Mouse (Mus musculus) limb, embryonic 11.5 days (tissue): ENCODE results near the gene Ccpg1os. TPM values are rescaled to one million over a fixed set of nuclear protein-coding genes. Genes with fewer than 3 reads are reported as not detected.

Experiments used
- ATAC-seq: fragments of 200-750 bp; cut with Nextera tagmentation; 2 replicates; pipeline ENCODE4 v1.8.0; 2017; ENCODE audit warnings: low read depth; ENCODE audit not compliant: insufficient number of reproducible peaks, low FRiP score, low TSS enrichment
- DNase-seq: peaks from one replicate; pipeline ENCODE4 v3.0.0-alpha.2; 2015; ENCODE audit warnings: low spot score
- H3K27ac ChIP-seq: fragments of 300-500 bp; sonication (generic); replicated peaks from 2 replicates; pipeline ENCODE4 v1.5.1; 2014; ENCODE audit warnings: low read depth, mild to moderate bottlenecking, low read length
- H3K27me3 ChIP-seq: fragments of 300-500 bp; sonication (generic); 2 replicates; pipeline ENCODE4 v1.6.1; 2014; ENCODE audit warnings: mild to moderate bottlenecking, low read length, mixed read lengths; ENCODE audit not compliant: control insufficient read depth, insufficient read depth
- H3K36me3 ChIP-seq: fragments of 300-500 bp; sonication (generic); 2 replicates; pipeline ENCODE4 v1.6.1; 2014; ENCODE audit warnings: mild to moderate bottlenecking, low read length, moderate library complexity, mixed read lengths; ENCODE audit not compliant: control insufficient read depth, insufficient read depth
- H3K4me1 ChIP-seq: fragments of 300-500 bp; sonication (generic); 2 replicates; pipeline ENCODE4 v1.6.1; 2014; ENCODE audit warnings: low read length, mixed read lengths; ENCODE audit not compliant: control insufficient read depth, insufficient read depth
- H3K4me2 ChIP-seq: fragments of 300-500 bp; sonication (generic); 2 replicates; pipeline ENCODE4 v1.6.1; 2014; ENCODE audit warnings: low read depth, mild to moderate bottlenecking, moderate library complexity; ENCODE audit not compliant: severe bottlenecking
- H3K4me3 ChIP-seq: fragments of 300-500 bp; sonication (generic); 2 replicates; pipeline ENCODE4 v1.5.1; 2014; ENCODE audit warnings: low read depth, low read length
- H3K9ac ChIP-seq: fragments of 300-500 bp; sonication (generic); 2 replicates; pipeline ENCODE4 v1.6.1; 2014; ENCODE audit warnings: mild to moderate bottlenecking, low read length
- H3K9me3 ChIP-seq: fragments of 300-500 bp; sonication (generic); 2 replicates; pipeline ENCODE4 v1.6.1; 2016; ENCODE audit warnings: low read length; ENCODE audit not compliant: control insufficient read depth
- WGBS: fragments of 180-500 bp; shearing (Covaris S2); extraction: QIAGEN DNeasy Blood & Tissue Kit; methylation state at CpG from one replicate; pipeline ENCODE4 v1.1.7; 2014; 5-methylcytosine and 5-hydroxymethylcytosine counted together
- polyA plus RNA-seq: library from polyadenylated mRNA; unstranded; fragments of >200 nt; fragmentation: Nextera tagmentation; extraction: Ambion mirVana; gene quantifications from 2 replicates; pipeline ENCODE4 v1.2.1, GENCODE M21; 2014

The Ccpg1os gene
- 12.3 and 14.5 TPM in 2 replicates for polyA plus RNA-seq

DNA sequence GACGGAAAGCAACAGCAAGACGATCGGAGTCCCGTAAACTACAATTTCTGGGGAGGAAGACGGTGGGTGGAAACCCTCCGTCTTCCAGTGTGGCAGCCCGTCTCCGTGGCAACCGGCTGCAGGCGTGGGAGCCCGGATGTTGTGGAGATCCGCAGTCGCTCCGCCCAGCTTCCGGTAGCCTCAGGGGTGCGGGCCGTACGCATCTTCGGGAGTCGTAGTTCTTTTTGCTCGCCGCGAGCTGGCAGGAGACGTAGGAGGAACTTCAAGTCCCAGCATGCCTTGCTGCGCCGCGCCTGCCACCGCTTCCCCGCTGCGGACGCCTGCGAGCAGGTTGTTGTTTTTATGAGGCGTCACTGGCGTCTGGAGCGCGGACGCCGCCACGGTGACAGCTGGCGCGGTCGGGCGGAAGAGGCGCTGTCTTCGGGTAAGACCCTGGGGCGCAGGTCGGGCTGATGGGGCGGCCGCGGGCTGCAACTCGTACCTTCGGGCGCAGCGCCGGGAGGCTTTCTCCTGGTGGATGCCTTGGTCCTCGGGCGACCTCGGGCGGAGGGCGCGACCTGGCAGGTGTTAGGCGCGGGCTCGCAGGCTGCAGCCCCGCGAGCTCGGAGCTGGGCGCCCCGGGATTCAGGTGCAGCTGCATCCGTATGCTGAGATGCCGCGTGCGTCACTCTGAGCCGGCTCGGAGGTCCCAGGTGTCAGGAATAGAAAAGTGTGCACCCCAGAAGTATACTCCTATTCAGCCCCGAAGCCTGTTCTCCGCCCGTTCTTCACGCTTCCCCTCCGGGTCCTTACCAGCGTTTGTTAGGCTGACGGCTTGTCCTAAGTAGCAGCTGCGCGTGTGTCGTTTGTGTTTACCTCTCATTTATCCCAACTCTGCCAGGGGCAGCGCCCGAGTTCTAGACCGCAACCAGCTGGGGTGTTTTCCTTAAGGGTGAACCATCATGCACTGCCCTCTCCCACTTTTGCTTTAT, at the start of gene Ccpg1os, which contains the start of gene Ccpg1:
Gene Ccpg1os, minus strand, starts transcription at position 133 of the 971 bp plus-strand sequence.
Gene Ccpg1, plus strand, starts transcription at position 180 of the 971 bp plus-strand sequence.
- under 1% methylated on average over 88 of the region's 88 CpGs for WGBS
- Histone ChIP-seq H3K4me1 (0 out of 2 replicates have a peak, but pooled peaks cover 4% of the 10 kb centered on the region), H3K9me3 (no peaks in the 10 kb centered on the region), H3K4me2 (peak within 1 kb of the TSS; percentile 92), H3K4me3 (peak within 1 kb of the TSS; percentile 87), H3K27ac (no peak within 1 kb of the TSS), H3K27me3 (no peaks in the 10 kb centered on the region), H3K36me3 (no peaks in the 10 kb centered on the region), H3K9ac (peak within 1 kb of the TSS; percentile 64)
- peak; percentile 100 for ATAC-seq
- peak; percentile 96 for DNase-seq

DNA sequence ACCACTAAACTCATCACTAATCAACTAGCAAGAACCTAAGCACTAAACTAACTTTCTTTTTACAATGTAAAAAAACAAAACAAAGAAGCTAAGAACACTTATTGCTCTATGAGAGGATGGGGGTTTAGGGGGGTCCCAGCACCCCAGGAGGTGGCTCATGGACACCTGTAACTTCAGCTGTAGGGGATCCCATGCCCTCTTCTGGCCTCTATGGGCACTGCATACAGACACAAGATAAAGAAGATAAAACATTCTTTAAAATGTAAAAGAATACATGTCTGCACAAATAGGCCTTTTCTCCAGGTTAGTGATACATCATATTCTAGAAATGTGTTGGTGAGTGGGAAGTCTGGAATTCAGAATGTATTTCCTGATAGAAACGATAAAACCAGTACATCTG, 48.2 kb upstream of the Ccpg1os start:
- ATAC-seq: no peak
- Histone ChIP-seq H3K4me2 (no peak overlapping the region), H3K4me3 (no peak overlapping the region), H3K4me1 (no peaks in the 10 kb centered on the region), H3K27ac (no peak overlapping the region), H3K9ac (no peak overlapping the region), H3K36me3 (no peaks in the 10 kb centered on the region; the same call in 1 of the 2 replicates), H3K27me3 (no peaks in the 10 kb centered on the region), H3K9me3 (no peaks in the 10 kb centered on the region)
- 91% methylated on average over 1 of the region's 1 CpGs for WGBS
- DNase-seq: no peak

DNA sequence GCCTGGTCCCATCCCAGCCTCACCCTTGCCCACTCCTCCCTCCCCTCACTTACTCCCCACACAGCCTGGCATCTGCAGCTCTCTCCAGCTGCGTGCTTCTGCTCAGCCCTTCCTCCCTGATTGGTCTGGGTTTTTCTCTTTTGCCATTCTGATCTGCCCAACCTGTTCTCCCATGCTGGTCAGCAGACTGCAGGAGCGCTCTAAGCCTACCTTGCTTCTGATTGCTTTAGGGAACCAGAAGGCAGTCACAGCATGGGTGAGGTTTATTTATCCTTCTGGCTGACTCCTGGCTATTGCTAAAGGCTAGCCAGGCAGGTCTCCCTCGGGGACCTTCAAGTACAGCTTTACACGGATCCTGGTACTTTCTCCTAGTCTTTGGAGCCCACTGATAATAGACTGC, 46.2 kb upstream of the Ccpg1os start:
- H3K36me3 ChIP-seq: no peaks in the 10 kb centered on the region; the same call in 1 of the 2 replicates
- H3K4me3 ChIP-seq: no peak overlapping the region
- no peak overlapping the region for H3K9ac ChIP-seq
- ATAC-seq: no peak
- no peak for DNase-seq
- peaks cover under 1% of the 10 kb centered on the region; the same call in 1 of the 2 replicates for H3K4me1 ChIP-seq
- no peak overlapping the region for H3K4me2 ChIP-seq
- no peaks in the 10 kb centered on the region for H3K9me3 ChIP-seq
- 73% methylated on average over 4 of the region's 4 CpGs for WGBS
- H3K27me3 ChIP-seq: no peaks in the 10 kb centered on the region
- H3K27ac ChIP-seq: no peak overlapping the region

DNA sequence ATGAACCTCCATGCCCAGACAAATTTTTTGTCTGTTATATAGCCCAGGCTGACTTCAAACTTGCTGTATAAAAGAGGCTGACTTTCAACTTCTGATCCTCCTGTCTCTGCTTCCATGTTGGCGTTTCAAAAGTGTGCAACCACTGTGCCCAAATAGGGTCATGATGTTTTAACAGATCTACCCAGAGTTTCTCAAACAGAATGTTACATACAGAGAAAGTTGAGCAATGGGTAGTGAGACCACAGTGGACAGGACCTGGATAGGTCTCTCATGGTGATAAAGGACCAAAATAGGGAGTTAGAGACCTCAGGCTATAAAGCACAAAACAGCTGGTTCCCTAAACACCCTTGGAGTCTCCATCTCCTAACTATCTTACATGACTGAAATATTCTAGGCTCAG, 45.3 kb upstream of the Ccpg1os start:
- peaks cover 3% of the 10 kb centered on the region; the same call in 1 of the 2 replicates for H3K4me1 ChIP-seq
- 92% methylated on average over 1 of the region's 1 CpGs for WGBS
- H3K4me3 ChIP-seq: no peak overlapping the region
- no peaks in the 10 kb centered on the region for H3K27me3 ChIP-seq
- no peaks in the 10 kb centered on the region; the same call in 1 of the 2 replicates for H3K36me3 ChIP-seq
- ATAC-seq (no peak), DNase-seq (no peak)
- H3K9ac ChIP-seq: no peak overlapping the region
- H3K9me3 ChIP-seq: no peaks in the 10 kb centered on the region
- no peak overlapping the region for H3K27ac ChIP-seq
- no peak overlapping the region for H3K4me2 ChIP-seq

DNA sequence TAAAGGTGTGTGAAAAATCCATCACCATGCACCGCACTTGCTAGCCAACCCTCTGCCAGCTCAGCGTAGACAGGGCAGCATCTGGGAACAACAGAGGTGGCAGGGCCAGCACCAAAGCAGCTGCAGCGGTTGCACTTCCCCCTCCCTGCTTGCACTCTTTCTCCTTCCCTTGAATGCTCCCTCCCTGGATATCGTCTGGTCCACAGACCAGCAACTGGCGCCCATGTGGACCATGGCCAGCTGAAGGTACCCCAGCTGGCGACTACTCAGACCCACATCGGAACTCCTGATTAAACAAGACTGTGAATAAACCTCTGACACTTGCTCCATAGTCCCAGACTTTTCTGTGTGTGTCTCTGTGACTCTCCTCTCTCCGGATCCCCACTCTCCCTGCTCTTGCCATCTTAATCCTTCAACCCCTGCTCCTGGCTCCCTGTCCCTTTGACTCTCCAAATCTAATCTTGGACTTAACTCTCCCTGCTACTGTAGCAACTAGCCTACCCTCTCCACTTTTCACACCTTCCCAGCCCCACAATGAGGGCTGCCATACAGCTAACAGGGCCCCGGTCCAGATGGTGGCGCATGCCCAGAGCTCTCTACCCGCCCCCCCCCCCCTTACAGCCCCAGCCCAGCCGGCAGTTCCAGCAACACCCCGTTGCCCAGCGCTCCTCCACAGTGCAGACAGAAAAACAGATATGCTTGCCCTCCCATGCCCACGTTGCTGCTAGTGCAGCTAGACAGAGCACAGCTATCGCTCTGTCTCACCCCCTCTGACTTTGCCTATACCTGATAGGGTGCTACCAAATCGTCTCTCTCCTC, 40.8 kb upstream of the Ccpg1os start:
- H3K9ac ChIP-seq: 0 out of 2 replicates have a peak overlapping the region, but pooled peaks have one; percentile 3
- H3K4me2 ChIP-seq: peak overlapping the region; percentile 33
- ATAC-seq: peak; percentile 58
- H3K4me1 ChIP-seq: peaks cover 3% of the 10 kb centered on the region; the same call in 1 of the 2 replicates
- H3K27ac ChIP-seq: no peak overlapping the region
- H3K27me3 ChIP-seq: no peaks in the 10 kb centered on the region
- H3K36me3 ChIP-seq: no peaks in the 10 kb centered on the region; the same call in 1 of the 2 replicates
- no peak overlapping the region for H3K4me3 ChIP-seq
- no peaks in the 10 kb centered on the region for H3K9me3 ChIP-seq
- DNase-seq: peak; percentile 55
- WGBS: 15% methylated on average over 17 of the region's 17 CpGs

GRCm38 (mm10) chr9:73020566-73021097, 35.5 kb upstream of the Ccpg1os start:
- Histone ChIP-seq H3K9me3 (no peaks in the 10 kb centered on the region), H3K36me3 (peaks cover 5% of the 10 kb centered on the region; the same call in 1 of the 2 replicates), H3K27ac (no peak overlapping the region), H3K9ac (no peak overlapping the region), H3K4me2 (no peak overlapping the region), H3K4me3 (no peak overlapping the region), H3K4me1 (no peaks in the 10 kb centered on the region; the same call in 1 of the 2 replicates), H3K27me3 (no peaks in the 10 kb centered on the region)
- DNase-seq (no peak), ATAC-seq (no peak)
- 90% methylated on average over 5 of the region's 5 CpGs for WGBS

DNA sequence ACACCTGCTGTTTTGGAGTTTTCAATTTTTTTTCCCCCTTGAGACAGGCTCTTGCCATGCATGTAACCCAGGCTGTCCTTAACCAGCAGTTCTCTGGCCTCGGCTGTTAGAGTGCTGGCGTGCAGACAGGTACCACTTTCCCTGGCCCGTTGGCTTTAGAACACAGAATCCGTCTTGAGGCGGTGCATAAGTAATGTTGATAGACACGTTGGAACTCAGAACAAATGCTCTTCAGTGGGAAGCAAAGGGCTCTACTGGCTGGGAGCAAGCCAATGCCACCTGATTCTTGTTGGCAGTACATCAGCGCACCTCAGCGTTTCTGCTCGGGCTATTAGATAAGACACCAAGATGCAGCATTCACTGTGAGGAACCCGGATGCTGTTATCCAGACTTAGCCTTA, 34.7 kb upstream of the Ccpg1os start:
- H3K27me3 ChIP-seq: no peaks in the 10 kb centered on the region
- ATAC-seq: no peak
- peaks cover 5% of the 10 kb centered on the region; the same call in 1 of the 2 replicates for H3K36me3 ChIP-seq
- H3K27ac ChIP-seq: no peak overlapping the region
- no peak for DNase-seq
- no peaks in the 10 kb centered on the region for H3K4me1 ChIP-seq
- no peak overlapping the region for H3K4me3 ChIP-seq
- H3K9me3 ChIP-seq: no peaks in the 10 kb centered on the region
- no peak overlapping the region for H3K9ac ChIP-seq
- no peak overlapping the region for H3K4me2 ChIP-seq
- 91% methylated on average over 10 of the region's 10 CpGs for WGBS

DNA sequence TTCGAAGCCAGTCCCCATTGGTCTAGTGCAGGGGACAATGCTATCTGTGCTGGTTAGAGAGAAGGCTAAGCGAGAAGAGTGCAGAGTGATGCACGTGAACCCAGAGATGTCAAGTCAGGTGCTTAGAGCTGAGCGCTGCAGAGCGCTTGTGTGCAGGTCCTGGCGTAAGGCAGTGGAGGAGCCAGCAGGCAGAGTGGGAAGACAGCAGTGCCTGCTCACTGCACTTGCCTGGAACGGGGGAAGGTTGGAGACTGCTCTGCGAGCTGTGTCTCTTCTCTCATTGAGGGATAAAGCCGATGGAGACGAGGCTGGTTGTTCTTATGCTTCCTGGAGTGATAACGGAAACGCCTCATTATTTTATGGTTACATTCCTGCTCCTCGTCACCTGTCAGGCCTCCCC, 29.5 kb upstream of the Ccpg1os start:
- Histone ChIP-seq H3K36me3 (peaks cover 5% of the 10 kb centered on the region; the same call in 1 of the 2 replicates), H3K27ac (no peak overlapping the region), H3K4me3 (no peak overlapping the region), H3K9ac (no peak overlapping the region), H3K9me3 (no peaks in the 10 kb centered on the region), H3K27me3 (no peaks in the 10 kb centered on the region), H3K4me2 (no peak overlapping the region), H3K4me1 (no peaks in the 10 kb centered on the region)
- DNase-seq: no peak
- WGBS: 72% methylated on average over 13 of the region's 13 CpGs
- ATAC-seq: no peak
